Mouse (Mus musculus) limb, embryonic 11.5 days (tissue): ENCODE results near the gene Prkd1. TPM values are rescaled to one million over a fixed set of nuclear protein-coding genes. Genes with fewer than 3 reads are reported as not detected.

Experiments used
- ATAC-seq: fragments of 200-750 bp; cut with Nextera tagmentation; 2 replicates; pipeline ENCODE4 v1.8.0; 2017; ENCODE audit warnings: low read depth; ENCODE audit not compliant: insufficient number of reproducible peaks, low FRiP score, low TSS enrichment
- DNase-seq: peaks from one replicate; pipeline ENCODE4 v3.0.0-alpha.2; 2015; ENCODE audit warnings: low spot score
- H3K27ac ChIP-seq: fragments of 300-500 bp; sonication (generic); replicated peaks from 2 replicates; pipeline ENCODE4 v1.5.1; 2014; ENCODE audit warnings: low read depth, mild to moderate bottlenecking, low read length
- H3K27me3 ChIP-seq: fragments of 300-500 bp; sonication (generic); 2 replicates; pipeline ENCODE4 v1.6.1; 2014; ENCODE audit warnings: mild to moderate bottlenecking, low read length, mixed read lengths; ENCODE audit not compliant: control insufficient read depth, insufficient read depth
- H3K36me3 ChIP-seq: fragments of 300-500 bp; sonication (generic); 2 replicates; pipeline ENCODE4 v1.6.1; 2014; ENCODE audit warnings: mild to moderate bottlenecking, low read length, moderate library complexity, mixed read lengths; ENCODE audit not compliant: control insufficient read depth, insufficient read depth
- H3K4me1 ChIP-seq: fragments of 300-500 bp; sonication (generic); 2 replicates; pipeline ENCODE4 v1.6.1; 2014; ENCODE audit warnings: low read length, mixed read lengths; ENCODE audit not compliant: control insufficient read depth, insufficient read depth
- H3K4me2 ChIP-seq: fragments of 300-500 bp; sonication (generic); 2 replicates; pipeline ENCODE4 v1.6.1; 2014; ENCODE audit warnings: low read depth, mild to moderate bottlenecking, moderate library complexity; ENCODE audit not compliant: severe bottlenecking
- H3K4me3 ChIP-seq: fragments of 300-500 bp; sonication (generic); 2 replicates; pipeline ENCODE4 v1.5.1; 2014; ENCODE audit warnings: low read depth, low read length
- H3K9ac ChIP-seq: fragments of 300-500 bp; sonication (generic); 2 replicates; pipeline ENCODE4 v1.6.1; 2014; ENCODE audit warnings: mild to moderate bottlenecking, low read length
- H3K9me3 ChIP-seq: fragments of 300-500 bp; sonication (generic); 2 replicates; pipeline ENCODE4 v1.6.1; 2016; ENCODE audit warnings: low read length; ENCODE audit not compliant: control insufficient read depth
- WGBS: fragments of 180-500 bp; shearing (Covaris S2); extraction: QIAGEN DNeasy Blood & Tissue Kit; methylation state at CpG from one replicate; pipeline ENCODE4 v1.1.7; 2014; 5-methylcytosine and 5-hydroxymethylcytosine counted together
- polyA plus RNA-seq: library from polyadenylated mRNA; unstranded; fragments of >200 nt; fragmentation: Nextera tagmentation; extraction: Ambion mirVana; gene quantifications from 2 replicates; pipeline ENCODE4 v1.2.1, GENCODE M21; 2014

Prkd1 gene
- polyA plus RNA-seq, 1 experiment from 2014 or later = 5.8 TPM

DNA sequence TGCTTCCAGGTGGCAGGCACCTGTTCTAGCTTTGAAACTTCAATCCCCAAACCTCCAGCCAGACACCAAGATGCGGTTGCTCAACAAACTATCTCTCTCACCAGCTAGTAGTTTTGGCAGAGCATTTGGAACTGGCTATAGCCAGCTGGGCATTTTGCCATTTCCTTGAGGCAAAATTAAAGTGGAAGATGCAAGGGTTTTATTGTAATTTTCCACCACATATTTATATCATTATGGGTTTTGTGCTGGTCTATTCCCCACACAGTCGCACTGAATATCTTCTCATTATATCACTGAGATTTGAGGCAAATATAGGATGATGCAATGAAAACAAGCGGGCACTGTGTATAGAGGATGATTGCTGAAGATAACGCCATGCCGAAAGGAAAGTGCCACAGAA, 102.5 kb downstream of the Prkd1 start:
- Histone ChIP-seq H3K4me3 (no peak overlapping the region), H3K27ac (no peak overlapping the region), H3K27me3 (no peaks in the 10 kb centered on the region), H3K4me2 (no peak overlapping the region), H3K4me1 (no peaks in the 10 kb centered on the region), H3K9ac (no peak overlapping the region), H3K9me3 (no peaks in the 10 kb centered on the region), H3K36me3 (no peaks in the 10 kb centered on the region)
- no peak for DNase-seq
- no peak for ATAC-seq
- WGBS = 96% methylated on average over 5 of the region's 5 CpGs

DNA sequence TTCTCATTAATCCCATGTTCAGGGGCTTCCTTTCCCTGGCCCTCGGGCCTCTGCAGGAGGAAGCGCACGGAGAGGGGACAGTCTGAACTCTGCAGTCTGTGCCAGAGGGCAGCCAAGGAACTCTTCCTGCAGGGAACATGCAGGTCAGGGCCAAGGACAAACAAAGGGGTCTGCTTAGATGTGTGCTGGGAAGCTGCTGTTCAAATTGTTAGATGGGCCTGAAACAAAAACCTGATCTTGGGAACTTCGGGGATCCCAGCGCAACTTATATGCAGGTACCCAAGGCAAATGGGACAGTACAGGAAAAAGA, 103.3 kb downstream of the Prkd1 start:
- H3K9ac ChIP-seq = no peak overlapping the region
- no peaks in the 10 kb centered on the region for H3K27me3 ChIP-seq
- no peak for DNase-seq
- no peak for ATAC-seq
- no peak overlapping the region for H3K4me2 ChIP-seq
- H3K4me1 ChIP-seq = no peaks in the 10 kb centered on the region
- no peaks in the 10 kb centered on the region for H3K9me3 ChIP-seq
- no peak overlapping the region for H3K4me3 ChIP-seq
- no peaks in the 10 kb centered on the region for H3K36me3 ChIP-seq
- no peak overlapping the region for H3K27ac ChIP-seq
- WGBS = 79% methylated on average over 5 of the region's 5 CpGs

DNA sequence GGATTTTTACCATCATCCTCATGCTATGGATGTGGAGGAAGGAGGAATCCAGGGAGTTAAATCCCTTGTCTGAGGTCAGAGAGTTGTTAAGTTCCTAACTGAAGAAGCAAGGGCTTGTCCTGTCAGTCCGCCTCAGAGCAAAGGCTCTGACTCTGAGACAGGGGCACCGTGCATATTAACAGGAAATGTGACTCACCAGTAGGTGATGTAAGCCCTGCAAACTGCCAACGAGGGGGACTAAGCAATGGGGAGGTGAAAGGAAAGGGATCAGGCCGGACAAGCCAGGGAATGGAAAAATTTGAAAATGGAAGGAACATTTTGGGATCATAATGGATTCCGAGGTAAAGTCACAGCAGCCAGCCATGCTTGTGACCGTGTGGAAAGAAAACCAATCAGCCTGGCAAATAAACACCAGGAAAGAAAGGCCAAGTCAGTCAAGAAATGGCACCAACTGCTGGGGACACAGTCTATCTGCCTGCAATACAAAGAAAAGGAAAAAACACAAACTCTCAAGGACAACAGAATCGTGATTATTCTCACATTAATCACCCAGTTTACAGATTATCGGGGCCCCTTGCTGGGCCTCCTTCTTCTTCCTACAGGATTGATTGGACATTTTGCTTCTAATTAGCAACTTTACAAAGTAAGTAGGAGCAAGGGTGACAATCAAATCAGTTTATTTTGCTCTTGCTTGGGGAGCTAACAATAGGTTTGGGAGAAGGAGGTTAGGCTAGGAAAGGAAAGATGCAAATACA, 103.9 kb downstream of the Prkd1 start:
- Histone ChIP-seq H3K4me3 (no peak overlapping the region), H3K9me3 (no peaks in the 10 kb centered on the region), H3K9ac (no peak overlapping the region), H3K4me2 (no peak overlapping the region), H3K27ac (no peak overlapping the region), H3K36me3 (no peaks in the 10 kb centered on the region), H3K27me3 (no peaks in the 10 kb centered on the region), H3K4me1 (no peaks in the 10 kb centered on the region)
- ATAC-seq (no peak), DNase-seq (no peak)
- WGBS = 52% methylated on average over 8 of the region's 8 CpGs

- ATAC-seq = no peak
- Histone ChIP-seq H3K9me3 (no peaks in the 10 kb centered on the region), H3K4me3 (no peak overlapping the region), H3K4me2 (no peak overlapping the region), H3K27me3 (no peaks in the 10 kb centered on the region), H3K4me1 (no peaks in the 10 kb centered on the region), H3K9ac (no peak overlapping the region), H3K36me3 (no peaks in the 10 kb centered on the region), H3K27ac (no peak overlapping the region)
- DNase-seq = no peak
- WGBS = 93% methylated on average over 5 of the region's 5 CpGs
These were observed 108.1 kb downstream of the Prkd1 start for GRCm38 (mm10) chr12:50540793-50541192.

GRCm38 (mm10) chr12:50538296-50538965, 110.5 kb downstream of the Prkd1 start:
- no peaks in the 10 kb centered on the region for H3K27me3 ChIP-seq
- 93% methylated on average over 3 of the region's 3 CpGs for WGBS
- ATAC-seq = no peak
- H3K4me3 ChIP-seq = no peak overlapping the region
- H3K36me3 ChIP-seq = no peaks in the 10 kb centered on the region
- H3K9me3 ChIP-seq = no peaks in the 10 kb centered on the region
- no peak overlapping the region for H3K27ac ChIP-seq
- no peaks in the 10 kb centered on the region for H3K4me1 ChIP-seq
- no peak overlapping the region for H3K4me2 ChIP-seq
- no peak for DNase-seq
- H3K9ac ChIP-seq = no peak overlapping the region

DNA sequence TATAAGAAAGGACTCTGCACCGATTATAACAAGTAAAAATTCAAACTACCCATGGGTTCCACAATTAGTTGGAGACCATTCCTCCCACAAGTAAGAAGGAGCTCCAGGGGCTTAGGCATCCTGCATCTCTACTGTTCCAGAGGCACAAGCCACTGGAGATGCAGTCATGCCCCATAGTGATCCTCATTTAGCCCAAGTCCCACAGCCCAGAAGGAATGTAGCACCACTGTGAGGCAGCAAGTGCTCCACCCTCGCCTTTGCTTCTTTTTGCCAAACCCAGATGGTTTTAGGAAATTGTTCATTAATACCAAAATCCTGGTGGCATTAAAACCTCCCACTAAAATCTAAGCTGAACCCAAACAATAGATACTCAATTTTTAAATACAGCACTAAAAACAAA, 111.1 kb downstream of the Prkd1 start:
- Histone ChIP-seq H3K9me3 (no peaks in the 10 kb centered on the region), H3K9ac (no peak overlapping the region), H3K4me1 (no peaks in the 10 kb centered on the region), H3K27ac (no peak overlapping the region), H3K4me3 (no peak overlapping the region), H3K36me3 (no peaks in the 10 kb centered on the region), H3K4me2 (no peak overlapping the region), H3K27me3 (no peaks in the 10 kb centered on the region)
- ATAC-seq (no peak), DNase-seq (no peak)
- 76% methylated on average over 2 of the region's 2 CpGs for WGBS

GRCm38 (mm10) chr12:50537006-50537405, 111.9 kb downstream of the Prkd1 start:
- no peaks in the 10 kb centered on the region for H3K27me3 ChIP-seq
- H3K4me3 ChIP-seq = no peak overlapping the region
- WGBS = 21% methylated on average over 1 of the region's 1 CpGs
- ATAC-seq (no peak), DNase-seq (no peak)
- no peak overlapping the region for H3K4me2 ChIP-seq
- H3K27ac ChIP-seq = no peak overlapping the region
- no peaks in the 10 kb centered on the region for H3K4me1 ChIP-seq
- H3K36me3 ChIP-seq = no peaks in the 10 kb centered on the region
- no peaks in the 10 kb centered on the region for H3K9me3 ChIP-seq
- H3K9ac ChIP-seq = no peak overlapping the region

GRCm38 (mm10) chr12:50528633-50529032, 120.3 kb downstream of the Prkd1 start:
- no peaks in the 10 kb centered on the region for H3K27me3 ChIP-seq
- no peak overlapping the region for H3K4me2 ChIP-seq
- no peak overlapping the region for H3K4me3 ChIP-seq
- no peak for ATAC-seq
- no peaks in the 10 kb centered on the region for H3K9me3 ChIP-seq
- no peak overlapping the region for H3K9ac ChIP-seq
- no peak for DNase-seq
- no peak overlapping the region for H3K27ac ChIP-seq
- no peaks in the 10 kb centered on the region for H3K4me1 ChIP-seq
- 87% methylated on average over 1 of the region's 1 CpGs for WGBS
- no peaks in the 10 kb centered on the region for H3K36me3 ChIP-seq

DNA sequence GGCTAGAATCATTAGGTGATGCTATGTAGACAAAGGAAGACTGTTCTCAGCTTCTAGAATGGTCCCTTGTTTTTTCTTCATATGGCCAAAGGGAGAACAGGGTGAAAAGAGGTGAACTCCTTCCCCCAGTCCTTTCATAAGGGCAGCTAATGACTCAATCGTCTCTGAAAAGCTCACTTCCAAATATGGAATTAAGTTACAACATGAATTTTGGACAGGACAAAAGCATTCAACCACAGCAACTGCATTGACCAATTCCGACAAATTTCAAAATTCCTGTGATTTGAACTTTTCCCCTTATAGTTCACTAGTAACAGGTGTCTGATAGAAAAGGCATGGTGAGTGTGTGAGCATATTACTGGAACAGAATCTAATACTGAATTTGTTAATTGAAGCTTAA, 124.8 kb downstream of the Prkd1 start:
- Histone ChIP-seq H3K4me3 (no peak overlapping the region), H3K27ac (no peak overlapping the region), H3K4me1 (no peaks in the 10 kb centered on the region), H3K36me3 (no peaks in the 10 kb centered on the region), H3K9ac (no peak overlapping the region), H3K4me2 (no peak overlapping the region), H3K27me3 (no peaks in the 10 kb centered on the region), H3K9me3 (no peaks in the 10 kb centered on the region)
- ATAC-seq (no peak), DNase-seq (no peak)
- WGBS = 83% methylated on average over 2 of the region's 2 CpGs
